Mouse (Mus musculus) gastrocnemius, postnatal 25 days (tissue): ENCODE results near the gene Mms22l. TPM values are rescaled to one million over a fixed set of nuclear protein-coding genes. Genes with fewer than 3 reads are reported as not detected.
"Not testable (repeated sequence)": the region's sequence is repeated elsewhere in the genome, so short reads cannot be mapped to it uniquely, and the experiment has no call there.

Experiments used
- DNase-seq: peaks from one replicate; pipeline ENCODE4 v3.0.0; 2022
- long read RNA-seq, 2 experiments: library from polyadenylated mRNA; stranded (forward); transcript quantifications; one replicate each; pipeline ENCODE4 v2.0.0; 2021
- total RNA-seq, 2 experiments: library from RNA; stranded (reverse); gene quantifications; 1 replicate in 1 of 2; 2 replicates in 1 of 2; pipeline ENCODE4 v1.2.3; 2021

Gene Mms22l
- total RNA-seq = under 1 TPM; 0.91 to 0.97 TPM
- long read RNA-seq, experiment 1 = 0 reads
- long read RNA-seq, experiment 2 = 0 reads

GRCm38 (mm10) chr4:24496116-24496952 is at the start of gene Mms22l:
Gene Mms22l (plus strand): TSS chr4:24496451.
- DNase-seq = peak; percentile 89

- not testable (repeated sequence) for DNase-seq
Observed at GRCm38 (mm10) chr4:24484046-24484445, 12.2 kb upstream of the Mms22l start.

- no peak for DNase-seq
Observed at GRCm38 (mm10) chr4:24496953-24497319, 685 bp downstream of the Mms22l start.

- no peak for DNase-seq
Observed at GRCm38 (mm10) chr4:24509195-24509594, 12.9 kb downstream of the Mms22l start.

GRCm38 (mm10) chr4:24536989-24537388 is 40.7 kb downstream of the Mms22l start:
- no peak for DNase-seq

- DNase-seq = no peak
Observed at GRCm38 (mm10) chr4:24543421-24543820, 47.2 kb downstream of the Mms22l start.

GRCm38 (mm10) chr4:24544677-24545151 is 48.5 kb downstream of the Mms22l start:
- no peak for DNase-seq

- no peak for DNase-seq
Observed at GRCm38 (mm10) chr4:24556116-24556820, 60.0 kb downstream of the Mms22l start.

GRCm38 (mm10) chr4:24557149-24557548 is 60.9 kb downstream of the Mms22l start:
- DNase-seq = no peak

- no peak for DNase-seq
Observed at GRCm38 (mm10) chr4:24568026-24568425, 71.8 kb downstream of the Mms22l start.

- DNase-seq = no peak
Observed at GRCm38 (mm10) chr4:24568989-24569556, 72.8 kb downstream of the Mms22l start.

GRCm38 (mm10) chr4:24574276-24574675 is 78.0 kb downstream of the Mms22l start:
- DNase-seq = peak; percentile 29

GRCm38 (mm10) chr4:24577594-24577993 is 81.3 kb downstream of the Mms22l start:
- DNase-seq = no peak

GRCm38 (mm10) chr4:24582295-24582694 is 86.0 kb downstream of the Mms22l start:
- DNase-seq = no peak

- no peak for DNase-seq
Observed at GRCm38 (mm10) chr4:24583997-24584396, 87.7 kb downstream of the Mms22l start.

GRCm38 (mm10) chr4:24594824-24595223 is 98.6 kb downstream of the Mms22l start:
- DNase-seq = no peak

- no peak for DNase-seq
Observed at GRCm38 (mm10) chr4:24596942-24597611, 100.8 kb downstream of the Mms22l start.

GRCm38 (mm10) chr4:24598637-24599036 is 102.4 kb downstream of the Mms22l start:
- DNase-seq = no peak

- no peak for DNase-seq
Observed at GRCm38 (mm10) chr4:24601711-24602110, 105.5 kb downstream of the Mms22l start.

- no peak for DNase-seq
Observed at GRCm38 (mm10) chr4:24609085-24609484, 112.8 kb downstream of the Mms22l start.

- no peak for DNase-seq
Observed at GRCm38 (mm10) chr4:24609564-24609963, 113.3 kb downstream of the Mms22l start.

GRCm38 (mm10) chr4:24620005-24620404 is 123.8 kb downstream of the Mms22l start:
- DNase-seq = no peak
